Mouse (Mus musculus) bone marrow, adult 2 months (tissue): ENCODE data around the gene Arhgap19. TPM values are rescaled to one million over a fixed set of nuclear protein-coding genes. Genes with fewer than 3 reads are reported as not detected.

Experiments used
- H3K27ac ChIP-seq: fragments of 200-500 bp; 2 replicates; pipeline ENCODE4 v1.5.1; 2012; ENCODE audit warnings: low read depth, mild to moderate bottlenecking, control low read depth, inconsistent platforms, low read length; ENCODE audit not compliant: control insufficient read depth, poor library complexity, insufficient read depth
- H3K4me1 ChIP-seq: fragments of 200-500 bp; 2 replicates; pipeline ENCODE4 v1.6.1; 2011; ENCODE audit warnings: low read length; ENCODE audit not compliant: control insufficient read depth, insufficient read depth
- H3K4me3 ChIP-seq: fragments of 200-500 bp; replicated peaks from 2 replicates; pipeline ENCODE3; 2011; ENCODE audit warnings: mild to moderate bottlenecking, low read depth, low read length, control low read depth; ENCODE audit not compliant: control insufficient read depth
- CTCF ChIP-seq: fragments of 200-500 bp; IDR thresholded peaks from 2 replicates; pipeline ENCODE4 v1.5.1; 2011; ENCODE audit warnings: low read length, control low read depth; ENCODE audit not compliant: control insufficient read depth, insufficient read depth
- POLR2A ChIP-seq: fragments of 200-500 bp; IDR thresholded peaks from 2 replicates; pipeline ENCODE4 v1.6.1; 2011; ENCODE audit warnings: low read depth, mild to moderate bottlenecking, control low read depth, low read length, borderline replicate concordance; ENCODE audit not compliant: control insufficient read depth
- WGBS: fragments of 180-500 bp; shearing (Covaris S2); methylation state at CpG from one replicate; pipeline ENCODE4 v1.1.7; 2018; 5-methylcytosine and 5-hydroxymethylcytosine counted together
- polyA plus RNA-seq: library from polyadenylated mRNA; stranded (reverse); fragments of >200 nt; gene quantifications from 2 replicates; pipeline ENCODE4 v1.2.4, GENCODE M21; 2011; ENCODE audit warnings: low replicate concordance; ENCODE audit not compliant: missing spikeins, insufficient read depth, insufficient read length

The Arhgap19 gene
- polyA plus RNA-seq, 1 experiment: 25.5 TPM

DNA sequence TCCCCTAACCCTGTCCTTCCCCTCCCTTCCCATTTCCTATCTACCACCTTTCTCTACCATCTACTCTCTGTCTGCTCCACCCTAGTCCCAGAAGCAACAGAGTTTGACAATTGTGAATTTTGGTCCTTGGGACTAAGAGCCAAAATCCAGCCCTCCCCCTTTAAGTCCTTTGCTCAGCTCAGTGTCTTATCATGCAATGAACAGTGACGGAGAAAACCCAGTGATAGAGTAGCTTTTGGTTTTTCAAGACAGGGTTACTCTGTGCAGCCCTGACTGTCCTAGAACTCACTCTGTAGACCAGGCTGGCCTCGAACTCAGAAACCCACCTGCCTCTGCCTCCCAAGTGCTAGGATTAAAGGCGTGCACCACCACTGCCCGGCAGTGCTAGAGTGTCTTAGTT is 11.5 kb upstream of the Arhgap19 start:
- Histone ChIP-seq H3K27ac (no peak overlapping the region), H3K4me3 (no peak overlapping the region), H3K4me1 (no peaks in the 10 kb centered on the region; the same call in 1 of the 2 replicates)
- TF ChIP-seq CTCF (no peak), POLR2A (no peak)
- 78% methylated on average over 4 of the region's 4 CpGs for WGBS

DNA sequence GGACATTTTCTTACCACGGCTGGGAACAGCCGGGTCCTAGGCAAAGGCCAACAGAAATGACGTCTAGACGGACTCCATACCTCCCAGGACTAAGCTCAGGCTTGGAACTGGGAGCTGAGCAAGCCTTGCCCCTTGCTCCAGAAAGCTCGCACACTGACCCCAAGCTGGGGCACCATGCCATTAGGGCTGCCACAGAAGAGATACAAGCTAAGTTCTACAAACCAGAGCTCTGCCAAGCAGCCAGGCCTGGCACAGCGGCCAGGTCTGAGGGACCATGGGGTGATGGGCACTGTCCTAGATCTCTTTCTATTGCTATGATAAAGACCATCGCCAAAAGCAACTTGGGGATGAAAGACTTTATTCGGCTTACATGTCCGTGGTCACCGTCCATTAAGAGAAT is 10.7 kb upstream of the Arhgap19 start:
- no peak overlapping the region for H3K27ac ChIP-seq
- no peaks in the 10 kb centered on the region; the same call in 1 of the 2 replicates for H3K4me1 ChIP-seq
- 81% methylated on average over 10 of the region's 10 CpGs for WGBS
- no peak for TF ChIP-seq POLR2A
- TF ChIP-seq CTCF: no peak
- H3K4me3 ChIP-seq: no peak overlapping the region

DNA sequence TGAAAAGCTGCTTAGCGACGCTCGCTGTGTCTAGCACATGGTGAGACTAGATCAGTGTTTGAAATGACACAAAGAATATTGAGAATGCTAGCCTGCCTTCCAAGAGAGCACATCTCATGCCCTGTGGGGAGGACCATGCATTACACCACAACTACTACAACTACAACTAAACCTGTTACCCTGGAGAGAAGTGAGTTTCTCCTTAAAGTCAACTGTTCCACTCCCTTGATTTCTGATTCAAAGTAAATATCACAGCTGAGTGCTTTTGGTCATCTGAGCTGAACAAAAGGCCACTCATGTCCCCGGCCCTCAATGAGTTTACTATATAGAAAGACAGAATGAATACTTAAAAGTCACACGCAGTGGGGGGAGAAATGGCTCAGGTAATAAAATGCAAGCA is 8.2 kb upstream of the Arhgap19 start:
- no peaks in the 10 kb centered on the region; the same call in 1 of the 2 replicates for H3K4me1 ChIP-seq
- TF ChIP-seq CTCF (no peak), POLR2A (no peak)
- WGBS: 90% methylated on average over 5 of the region's 5 CpGs
- no peak overlapping the region for H3K4me3 ChIP-seq
- no peak overlapping the region for H3K27ac ChIP-seq

GRCm38 (mm10) chr19:41808104-41808634 is 6.3 kb upstream of the Arhgap19 start:
- WGBS: 61% methylated on average over 8 of the region's 8 CpGs
- Histone ChIP-seq H3K4me3 (no peak overlapping the region), H3K27ac (no peak overlapping the region), H3K4me1 (no peaks in the 10 kb centered on the region; the same call in 1 of the 2 replicates)
- no peak for TF ChIP-seq CTCF
- no peak for TF ChIP-seq POLR2A

DNA sequence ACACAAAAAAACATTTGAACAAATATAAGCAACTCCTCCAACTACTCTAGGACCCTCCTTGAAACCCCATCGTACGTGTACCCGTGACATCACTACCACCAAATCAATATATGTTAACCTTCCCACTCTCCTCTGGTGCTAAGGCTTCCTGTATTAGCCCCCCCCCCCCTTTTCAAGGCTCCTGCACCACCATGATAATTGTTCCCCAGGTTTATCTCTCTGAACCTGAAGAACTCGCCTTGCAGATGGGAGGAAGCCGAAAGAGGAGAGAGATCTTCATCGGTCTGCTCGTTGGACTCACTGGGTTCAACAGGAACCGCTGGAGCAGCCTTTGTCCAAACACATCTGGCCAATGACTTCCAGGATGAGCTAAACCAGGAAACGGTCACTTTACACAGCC is 5.7 kb upstream of the Arhgap19 start:
- no peak overlapping the region for H3K4me3 ChIP-seq
- no peak overlapping the region for H3K27ac ChIP-seq
- H3K4me1 ChIP-seq: peaks cover 1% of the 10 kb centered on the region; the same call in 1 of the 2 replicates
- 45% methylated on average over 9 of the region's 9 CpGs for WGBS
- TF ChIP-seq CTCF (no peak), POLR2A (no peak)

GRCm38 (mm10) chr19:41805831-41806230 is 4.0 kb upstream of the Arhgap19 start:
- 91% methylated on average over 4 of the region's 4 CpGs for WGBS
- TF ChIP-seq POLR2A (no peak), CTCF (no peak)

DNA sequence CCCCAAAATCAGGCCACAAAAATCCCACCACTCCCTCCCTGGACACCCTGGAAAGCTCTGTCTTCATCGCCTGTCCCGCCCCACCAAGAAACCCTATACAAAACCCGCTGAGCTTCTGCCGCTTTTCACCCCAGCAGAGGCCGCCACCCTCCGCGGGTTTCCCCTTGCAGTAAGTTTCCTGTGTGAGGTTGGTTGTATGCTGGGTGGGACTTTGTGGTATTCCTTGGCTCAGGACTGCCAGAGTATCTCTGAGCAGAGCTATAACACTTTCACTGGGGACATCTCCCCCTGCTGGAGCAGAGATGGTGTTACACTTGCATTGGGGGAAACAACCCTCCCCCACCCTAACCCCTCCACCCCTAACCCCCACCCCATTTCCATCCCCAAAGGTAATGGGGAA is 1.5 kb upstream of the Arhgap19 start:
- TF ChIP-seq POLR2A (no peak), CTCF (peak; percentile 41; the same call in 1 of the 2 replicates)
- H3K4me1 ChIP-seq: peaks cover 7% of the 10 kb centered on the region; the same call in 1 of the 2 replicates
- WGBS: 17% methylated on average over 7 of the region's 7 CpGs
- H3K27ac ChIP-seq: no peak overlapping the region
- H3K4me3 ChIP-seq: no peak overlapping the region

More at GRCm38 (mm10) chr19:41805831-41806230, 4.0 kb upstream of the Arhgap19 start:
- Histone ChIP-seq H3K27ac (no peak overlapping the region), H3K4me1 (peaks cover 1% of the 10 kb centered on the region; the same call in 1 of the 2 replicates), H3K4me3 (no peak overlapping the region)

DNA sequence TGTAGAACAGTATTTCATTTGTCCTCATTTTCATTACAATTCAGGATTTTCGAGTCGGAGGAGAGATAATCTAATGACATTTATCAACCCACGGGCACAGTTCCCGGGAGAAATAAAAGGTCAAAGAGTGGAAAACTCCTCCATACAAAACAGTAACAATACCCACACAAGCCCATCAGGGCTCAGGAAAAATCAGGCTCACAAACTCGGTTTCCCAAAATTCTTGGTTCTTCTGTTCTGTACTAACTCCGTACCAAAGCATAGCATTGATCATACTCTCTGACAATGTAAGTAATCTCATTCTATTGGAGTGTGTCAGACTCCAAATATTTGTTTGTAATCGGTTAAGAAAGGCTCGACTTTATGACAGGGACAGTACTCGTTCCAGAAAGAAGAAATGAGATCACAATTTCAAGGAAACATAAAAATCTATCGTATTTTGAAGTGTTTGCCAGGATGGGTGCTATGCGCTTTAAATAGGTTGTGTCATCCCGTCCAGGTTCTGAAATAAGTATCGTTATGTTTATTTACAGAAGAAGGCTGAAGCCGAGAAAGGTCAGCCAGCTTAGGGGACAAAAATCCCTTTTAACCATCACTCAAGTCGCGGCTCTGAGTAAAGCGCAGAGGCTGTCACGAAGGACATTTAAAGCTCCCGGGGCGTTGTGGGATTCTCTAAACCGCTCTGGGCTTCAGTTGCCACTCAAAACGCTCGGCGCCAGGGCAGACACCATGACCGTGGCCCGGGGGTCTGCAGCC is 683 bp downstream of the Arhgap19 start:
- TF ChIP-seq CTCF: no peak
- TF ChIP-seq POLR2A: no peak
- Histone ChIP-seq H3K27ac (peak overlapping the region; percentile 91), H3K4me3 (peak overlapping the region; percentile 94), H3K4me1 (peaks cover 9% of the 10 kb centered on the region; the same call in 1 of the 2 replicates)
- 5% methylated on average over 26 of the region's 26 CpGs for WGBS
